Mouse (Mus musculus): ENCODE results near the gene Ankrd7. TPM values are rescaled to one million over a fixed set of nuclear protein-coding genes. Genes with fewer than 3 reads are reported as not detected.
"Not testable (repeated sequence)": the region's sequence is repeated elsewhere in the genome, so short reads cannot be mapped to it uniquely, and the experiment has no call there.

Gene Ankrd7
- polyA plus RNA-seq (2016; fragmentation: Nextera tagmentation; extraction: Ambion mirVana) = 0.38 and 0.44 TPM in 2 replicates

DNA sequence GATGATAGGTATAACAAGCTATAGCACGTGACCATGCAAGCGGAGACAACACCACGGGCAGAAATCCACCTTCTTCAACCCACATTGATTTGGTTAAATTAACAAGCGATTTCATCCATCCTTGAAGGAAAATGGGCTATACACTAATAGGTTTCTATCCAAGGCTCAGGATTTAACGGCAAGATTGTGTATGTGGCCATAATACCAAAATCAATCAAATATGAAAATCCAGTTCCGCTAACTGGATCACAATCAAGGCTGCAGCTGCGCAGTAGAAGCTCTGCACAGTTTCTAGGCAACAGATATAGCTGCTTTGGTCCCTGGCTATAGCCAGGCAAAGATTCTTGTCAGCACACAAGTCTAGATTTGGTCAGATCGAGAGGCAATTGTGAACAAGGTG is at the start of gene Ankrd7:
Gene Ankrd7 (plus strand): TSS at position 301 of the 400 bp plus-strand sequence.
- Histone ChIP-seq H3K36me3 (no peaks in the 10 kb centered on the region), H3K9me3 (replicated peaks) (no peaks in the 10 kb centered on the region), H3K27me3 (ENCODE audit: low read depth, poor library complexity, severe bottlenecking) (no peaks in the 10 kb centered on the region), H3K4me1 (no peaks in the 10 kb centered on the region), H3K27ac (no peak within 1 kb of the TSS), H3K4me3 (no peak within 1 kb of the TSS)
- WGBS = 94% methylated on average over 8 of the region's 8 CpGs
- no peak for DNase-seq (ENCODE audit: low spot score)

DNA sequence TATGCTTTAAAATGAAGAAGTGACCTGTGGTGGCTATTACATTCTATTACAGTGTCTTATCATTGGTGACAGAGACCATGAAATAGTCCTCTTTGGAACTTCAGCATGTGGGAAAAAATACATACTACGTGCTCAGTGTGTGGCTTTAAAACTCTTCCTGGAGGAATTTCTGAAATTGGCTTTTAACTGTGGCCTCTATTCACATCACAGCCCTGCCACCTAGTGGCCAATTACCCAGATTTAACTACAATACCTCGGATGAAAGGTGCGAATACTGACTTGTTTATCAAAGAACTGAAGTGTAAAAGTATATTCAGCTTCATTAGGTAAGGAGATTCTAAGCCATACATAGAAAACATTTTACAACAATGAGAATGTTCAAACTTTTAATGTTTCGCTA is 46.8 kb upstream of the Ankrd7 start:
- Histone ChIP-seq H3K4me3 (no peak overlapping the region), H3K9me3 (replicated peaks) (no peaks in the 10 kb centered on the region), H3K27ac (no peak overlapping the region), H3K4me1 (no peaks in the 10 kb centered on the region; the same call in 1 of the 2 replicates), H3K36me3 (no peaks in the 10 kb centered on the region), H3K27me3 (ENCODE audit: low read depth, poor library complexity, severe bottlenecking) (no peaks in the 10 kb centered on the region)
- WGBS = 18% methylated on average over 4 of the region's 4 CpGs
- peak; percentile 42 for DNase-seq (ENCODE audit: low spot score)

DNA sequence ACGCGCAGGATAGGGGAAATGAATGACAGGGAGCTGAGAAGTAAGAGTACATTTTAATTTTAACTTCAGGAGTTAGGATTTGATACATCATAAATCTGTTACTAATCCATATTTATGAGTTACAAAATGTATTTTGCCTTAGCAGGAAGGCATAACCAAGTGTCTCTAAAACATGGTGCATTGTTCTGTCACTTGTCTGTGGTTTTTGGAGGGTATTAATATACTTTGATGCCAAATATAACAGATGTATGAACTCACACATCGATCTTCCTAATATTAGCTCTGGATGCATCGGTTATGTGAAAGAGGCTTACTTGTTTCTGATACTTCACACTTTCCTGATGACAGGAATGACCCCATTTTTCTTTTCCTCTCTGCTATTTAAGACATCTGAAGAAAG is 45.9 kb upstream of the Ankrd7 start:
- no peak for DNase-seq (ENCODE audit: low spot score)
- 73% methylated on average over 4 of the region's 4 CpGs for WGBS
- no peaks in the 10 kb centered on the region for H3K27me3 ChIP-seq (ENCODE audit: low read depth, poor library complexity, severe bottlenecking)
- no peak overlapping the region for H3K27ac ChIP-seq
- H3K36me3 ChIP-seq = no peaks in the 10 kb centered on the region
- no peaks in the 10 kb centered on the region; the same call in 1 of the 2 replicates for H3K4me1 ChIP-seq
- H3K9me3 ChIP-seq (replicated peaks) = no peaks in the 10 kb centered on the region
- no peak overlapping the region for H3K4me3 ChIP-seq

GRCm38 (mm10) chr6:18822812-18823211 is 43.3 kb upstream of the Ankrd7 start:
- H3K27ac ChIP-seq = no peak overlapping the region
- H3K36me3 ChIP-seq = no peaks in the 10 kb centered on the region
- no peak overlapping the region for H3K4me3 ChIP-seq
- H3K4me1 ChIP-seq = no peaks in the 10 kb centered on the region; the same call in 1 of the 2 replicates
- 73% methylated on average over 1 of the region's 1 CpGs for WGBS
- DNase-seq (ENCODE audit: low spot score) = no peak
- no peaks in the 10 kb centered on the region for H3K9me3 ChIP-seq (replicated peaks)
- H3K27me3 ChIP-seq (ENCODE audit: low read depth, poor library complexity, severe bottlenecking) = no peaks in the 10 kb centered on the region

DNA sequence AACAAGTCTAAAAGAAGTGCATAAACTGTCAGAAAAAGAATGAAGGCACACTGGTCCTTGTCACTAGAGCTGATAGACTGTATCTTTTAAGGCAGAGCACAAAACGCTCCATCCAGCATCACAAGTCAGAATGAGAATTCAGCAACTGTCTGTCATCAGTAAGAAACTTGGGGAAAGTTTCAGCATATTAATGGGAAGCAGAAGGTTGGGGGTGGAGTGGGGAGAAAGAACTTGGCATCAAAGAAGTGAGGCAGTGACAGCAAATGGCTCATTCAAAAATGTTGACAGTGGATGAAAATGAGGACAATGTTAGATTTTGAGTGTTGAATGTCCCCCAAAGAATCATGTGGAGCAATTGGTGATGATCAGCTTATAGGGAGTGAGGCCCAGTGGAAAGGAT is 33.2 kb upstream of the Ankrd7 start:
- WGBS = 66% methylated on average over 1 of the region's 1 CpGs
- H3K36me3 ChIP-seq = no peaks in the 10 kb centered on the region
- H3K9me3 ChIP-seq (replicated peaks) = no peaks in the 10 kb centered on the region
- no peak overlapping the region for H3K4me3 ChIP-seq
- no peaks in the 10 kb centered on the region for H3K4me1 ChIP-seq
- H3K27ac ChIP-seq = no peak overlapping the region
- no peak for DNase-seq (ENCODE audit: low spot score)
- no peaks in the 10 kb centered on the region for H3K27me3 ChIP-seq (ENCODE audit: low read depth, poor library complexity, severe bottlenecking)

- H3K27ac ChIP-seq; H3K36me3 ChIP-seq; H3K4me1 ChIP-seq; H3K4me3 ChIP-seq; DNase-seq (ENCODE audit: low spot score); H3K27me3 ChIP-seq (ENCODE audit: low read depth, poor library complexity, severe bottlenecking); H3K9me3 ChIP-seq (replicated peaks): not testable (repeated sequence)
- 94% methylated on average over 4 of the region's 11 CpGs for WGBS
Measured at GRCm38 (mm10) chr6:18844529-18844928, 21.6 kb upstream of the Ankrd7 start.

GRCm38 (mm10) chr6:18845571-18845970 is 20.5 kb upstream of the Ankrd7 start:
- not testable (repeated sequence) for H3K9me3 ChIP-seq (replicated peaks); H3K27ac ChIP-seq; H3K36me3 ChIP-seq; H3K4me3 ChIP-seq; DNase-seq (ENCODE audit: low spot score); H3K27me3 ChIP-seq (ENCODE audit: low read depth, poor library complexity, severe bottlenecking)
- H3K4me1 ChIP-seq = peaks cover 12% of the 10 kb centered on the region
- 62% methylated on average over 6 of the region's 7 CpGs for WGBS

- peaks cover 27% of the 10 kb centered on the region for H3K36me3 ChIP-seq
- peak within 1 kb of the TSS; percentile 92 for H3K4me3 ChIP-seq
- H3K9me3 ChIP-seq (replicated peaks) = no peaks in the 10 kb centered on the region
- H3K27ac ChIP-seq = peak within 1 kb of the TSS; percentile 98
- peaks cover 12% of the 10 kb centered on the region for H3K4me1 ChIP-seq
- no peaks in the 10 kb centered on the region for H3K27me3 ChIP-seq (ENCODE audit: low read depth, poor library complexity, severe bottlenecking)
- 2% methylated on average over 37 of the region's 37 CpGs for WGBS
- DNase-seq (ENCODE audit: low spot score) = peak; percentile 98
Measured at GRCm38 (mm10) chr6:18848051-18848701, 17.9 kb upstream of the Ankrd7 start, which contains the start of gene Lsm8. Lsm8 (plus strand) TSS chr6:18848579.

DNA sequence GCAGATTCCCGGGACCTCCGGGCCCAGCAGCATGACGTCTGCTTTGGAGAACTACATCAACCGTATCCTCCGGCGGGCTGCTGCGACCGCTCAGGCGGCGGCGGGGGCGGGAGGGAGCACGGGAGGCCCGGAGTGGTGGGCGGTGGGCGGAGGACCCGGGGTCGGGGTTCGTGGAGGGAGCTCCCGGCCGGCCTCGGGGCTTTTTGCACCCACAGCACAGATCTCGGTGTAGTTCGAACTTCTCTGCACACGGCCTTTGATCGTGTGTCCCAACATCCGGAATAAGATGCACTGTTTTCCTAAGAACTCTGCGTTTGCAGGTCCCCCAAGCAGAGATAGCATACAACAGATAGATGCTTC is 17.4 kb upstream of the Ankrd7 start:
- Histone ChIP-seq H3K36me3 (peaks cover 32% of the 10 kb centered on the region), H3K4me3 (peak overlapping the region; percentile 92), H3K27me3 (ENCODE audit: low read depth, poor library complexity, severe bottlenecking) (no peaks in the 10 kb centered on the region), H3K27ac (peak overlapping the region; percentile 98), H3K9me3 (replicated peaks) (no peaks in the 10 kb centered on the region), H3K4me1 (peaks cover 12% of the 10 kb centered on the region)
- no peak for DNase-seq (ENCODE audit: low spot score)
- 0% methylated on average over 28 of the region's 28 CpGs for WGBS

DNA sequence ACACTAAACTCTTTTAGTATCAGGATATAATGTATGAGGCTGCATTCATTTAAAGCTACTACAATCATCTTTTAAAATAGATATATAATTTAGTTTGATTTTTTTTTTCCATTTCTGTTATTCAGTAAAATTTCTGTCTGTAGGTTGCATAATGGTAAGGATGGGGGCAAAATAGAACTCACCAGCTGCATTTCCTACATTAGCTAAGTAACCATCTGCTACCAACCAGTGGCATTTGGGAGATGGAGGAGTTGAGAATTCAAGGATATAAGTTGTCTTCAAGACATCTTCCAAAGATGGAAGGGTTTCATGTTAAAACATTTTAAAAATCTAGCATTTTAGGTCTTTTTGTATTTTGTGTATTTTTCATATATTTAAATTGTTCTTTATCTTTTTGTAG is 10.8 kb upstream of the Ankrd7 start:
- Histone ChIP-seq H3K4me3 (no peak overlapping the region), H3K27me3 (ENCODE audit: low read depth, poor library complexity, severe bottlenecking) (no peaks in the 10 kb centered on the region), H3K27ac (no peak overlapping the region), H3K4me1 (peaks cover 2% of the 10 kb centered on the region; the same call in 1 of the 2 replicates), H3K9me3 (replicated peaks) (no peaks in the 10 kb centered on the region), H3K36me3 (peaks cover 94% of the 10 kb centered on the region)
- DNase-seq (ENCODE audit: low spot score) = no peak

- H3K4me3 ChIP-seq = no peak overlapping the region
- DNase-seq (ENCODE audit: low spot score) = no peak
- no peaks in the 10 kb centered on the region for H3K4me1 ChIP-seq
- H3K9me3 ChIP-seq (replicated peaks) = no peaks in the 10 kb centered on the region
- H3K27ac ChIP-seq = no peak overlapping the region
- peaks cover 84% of the 10 kb centered on the region for H3K36me3 ChIP-seq
- no peaks in the 10 kb centered on the region for H3K27me3 ChIP-seq (ENCODE audit: low read depth, poor library complexity, severe bottlenecking)
- WGBS = 97% methylated on average over 3 of the region's 3 CpGs
Measured at GRCm38 (mm10) chr6:18856487-18857078, 9.5 kb upstream of the Ankrd7 start.

GRCm38 (mm10) chr6:18889030-18889429 is 22.9 kb downstream of the Ankrd7 start:
- Histone ChIP-seq H3K36me3 (no peaks in the 10 kb centered on the region), H3K9me3 (replicated peaks) (no peaks in the 10 kb centered on the region), H3K4me1 (no peaks in the 10 kb centered on the region), H3K27me3 (ENCODE audit: low read depth, poor library complexity, severe bottlenecking) (no peaks in the 10 kb centered on the region), H3K27ac (no peak overlapping the region), H3K4me3 (no peak overlapping the region)
- 82% methylated on average over 2 of the region's 2 CpGs for WGBS
- no peak for DNase-seq (ENCODE audit: low spot score)

DNA sequence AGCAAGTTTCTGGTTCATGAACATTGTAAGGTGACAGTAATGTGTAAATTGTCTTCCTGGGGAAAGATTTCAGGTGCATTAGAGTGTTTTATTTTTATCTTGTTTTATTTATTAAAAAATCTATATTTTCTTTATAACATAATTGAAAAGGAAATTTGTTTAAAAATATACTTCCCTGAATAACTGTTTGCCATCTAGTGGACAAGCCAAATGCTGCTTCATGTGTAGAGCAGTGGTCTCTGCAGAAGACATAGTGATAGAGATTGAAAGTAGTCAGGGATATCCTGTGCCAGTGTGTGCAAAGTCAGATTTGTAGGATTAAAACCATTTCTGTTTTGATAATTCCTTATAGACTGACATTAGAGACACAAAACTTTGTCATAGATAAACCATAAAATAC is 28.0 kb downstream of the Ankrd7 start:
- Histone ChIP-seq H3K27ac (no peak overlapping the region), H3K9me3 (replicated peaks) (no peaks in the 10 kb centered on the region), H3K4me3 (no peak overlapping the region), H3K36me3 (no peaks in the 10 kb centered on the region), H3K4me1 (no peaks in the 10 kb centered on the region), H3K27me3 (ENCODE audit: low read depth, poor library complexity, severe bottlenecking) (no peaks in the 10 kb centered on the region)
- no peak for DNase-seq (ENCODE audit: low spot score)

GRCm38 (mm10) chr6:18907173-18907572 is 41.1 kb downstream of the Ankrd7 start:
- Histone ChIP-seq H3K4me3 (no peak overlapping the region), H3K9me3 (replicated peaks) (no peaks in the 10 kb centered on the region), H3K27ac (no peak overlapping the region), H3K27me3 (ENCODE audit: low read depth, poor library complexity, severe bottlenecking) (no peaks in the 10 kb centered on the region), H3K36me3 (no peaks in the 10 kb centered on the region), H3K4me1 (no peaks in the 10 kb centered on the region)
- DNase-seq (ENCODE audit: low spot score) = no peak
- 88% methylated on average over 2 of the region's 2 CpGs for WGBS
